Mouse (Mus musculus) midbrain, embryonic 12.5 days (tissue): ENCODE data around the gene 1700034J05Rik. TPM values are rescaled to one million over a fixed set of nuclear protein-coding genes. Genes with fewer than 3 reads are reported as not detected.

Source experiments
- ATAC-seq: fragments of 200-750 bp; cut with Nextera tagmentation; 2 replicates; pipeline ENCODE4 v1.8.0; 2017; ENCODE audit warnings: low read depth, moderate TSS enrichment, moderate library complexity; ENCODE audit not compliant: low FRiP score
- H3K27ac ChIP-seq: fragments of 300-500 bp; sonication (generic); replicated peaks from 2 replicates; pipeline ENCODE4 v1.5.1; 2016; ENCODE audit warnings: mild to moderate bottlenecking
- H3K27me3 ChIP-seq: fragments of 300-500 bp; sonication (generic); 2 replicates; pipeline ENCODE4 v1.6.1; 2016; ENCODE audit warnings: mild to moderate bottlenecking
- H3K36me3 ChIP-seq: fragments of 300-500 bp; sonication (generic); 2 replicates; pipeline ENCODE4 v1.6.1; 2016
- H3K4me1 ChIP-seq: fragments of 300-500 bp; sonication (generic); 2 replicates; pipeline ENCODE4 v1.6.1; 2016
- H3K4me2 ChIP-seq: fragments of 300-500 bp; sonication (generic); replicated peaks from 2 replicates; pipeline ENCODE4 v1.6.1; 2016; ENCODE audit warnings: mild to moderate bottlenecking, moderate library complexity
- H3K4me3 ChIP-seq: fragments of 300-500 bp; sonication (generic); 2 replicates; pipeline ENCODE4 v1.5.1; 2016; ENCODE audit warnings: mild to moderate bottlenecking
- H3K9ac ChIP-seq: fragments of 300-500 bp; sonication (generic); replicated peaks from 2 replicates; pipeline ENCODE4 v1.6.1; 2016; ENCODE audit warnings: mild to moderate bottlenecking, moderate library complexity
- H3K9me3 ChIP-seq: fragments of 300-500 bp; sonication (generic); 2 replicates; pipeline ENCODE4 v1.6.1; 2016; ENCODE audit warnings: mild to moderate bottlenecking
- WGBS: fragments of 180-500 bp; shearing (Covaris S2); methylation state at CpG from one replicate; pipeline ENCODE4 v1.1.7; 2016; 5-methylcytosine and 5-hydroxymethylcytosine counted together
- polyA plus RNA-seq: library from polyadenylated mRNA; unstranded; fragments of >200 nt; fragmentation: Nextera tagmentation; extraction: Ambion mirVana; gene quantifications from 2 replicates; pipeline ENCODE4 v1.2.1, GENCODE M21; 2016

The 1700034J05Rik gene
- polyA plus RNA-seq, 1 experiment from 2014 or later, result 0.15 TPM

DNA sequence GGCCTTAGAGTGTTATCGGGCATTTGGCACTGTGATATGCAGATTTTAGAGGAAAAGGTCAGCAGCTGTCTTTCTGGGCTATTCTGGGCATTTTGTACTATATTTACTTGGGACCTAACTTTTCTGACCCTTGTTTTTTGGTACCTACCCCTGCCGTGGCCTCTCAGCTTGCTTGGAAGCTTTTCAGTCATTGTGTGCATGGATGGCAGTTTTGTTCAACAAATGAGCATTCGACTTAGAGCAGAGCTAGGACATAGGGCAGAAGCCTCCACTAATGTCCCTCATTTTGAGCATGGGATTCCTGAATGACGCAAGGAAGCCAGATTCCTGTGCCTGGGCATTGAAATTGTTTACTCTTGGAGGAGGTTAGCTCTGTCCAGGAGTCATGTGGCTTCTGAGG is 9.4 kb downstream of the 1700034J05Rik start:
- 62% methylated on average over 4 of the region's 4 CpGs for WGBS
- Histone ChIP-seq H3K27ac (no peak overlapping the region), H3K36me3 (no peaks in the 10 kb centered on the region), H3K9ac (no peak overlapping the region), H3K4me2 (no peak overlapping the region), H3K4me1 (0 out of 2 replicates have a peak, but pooled peaks cover under 1% of the 10 kb centered on the region), H3K27me3 (0 out of 2 replicates have a peak, but pooled peaks cover 5% of the 10 kb centered on the region), H3K9me3 (no peaks in the 10 kb centered on the region), H3K4me3 (no peak overlapping the region)
- ATAC-seq, result no peak

DNA sequence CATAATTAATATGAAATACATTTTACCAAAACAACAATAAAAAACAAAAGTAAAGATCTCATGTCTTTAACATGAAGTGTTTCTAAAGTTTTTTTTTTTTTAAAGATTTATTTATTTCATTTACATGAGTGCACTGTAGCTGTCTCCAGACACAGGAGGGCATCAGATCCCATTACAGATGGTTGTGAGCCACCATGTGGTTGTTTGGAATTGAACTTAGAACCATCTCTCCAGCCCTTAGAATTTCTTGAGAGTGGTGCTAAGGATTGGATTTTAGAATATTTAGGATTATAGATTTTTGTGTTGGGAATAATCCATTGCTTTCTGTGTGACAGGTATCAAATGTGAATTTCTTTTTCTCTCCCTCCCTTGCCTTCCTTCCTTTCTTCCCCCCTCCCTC is 10.2 kb downstream of the 1700034J05Rik start:
- no peak overlapping the region for H3K4me3 ChIP-seq
- ATAC-seq, result no peak
- no peaks in the 10 kb centered on the region for H3K36me3 ChIP-seq
- H3K4me2 ChIP-seq, result no peak overlapping the region
- no peak overlapping the region for H3K27ac ChIP-seq
- no peak overlapping the region for H3K9ac ChIP-seq
- 0 out of 2 replicates have a peak, but pooled peaks cover 5% of the 10 kb centered on the region for H3K27me3 ChIP-seq
- no peaks in the 10 kb centered on the region for H3K4me1 ChIP-seq
- no peaks in the 10 kb centered on the region for H3K9me3 ChIP-seq

- Histone ChIP-seq H3K27ac (no peak overlapping the region), H3K9ac (no peak overlapping the region), H3K4me2 (no peak overlapping the region), H3K36me3 (no peaks in the 10 kb centered on the region), H3K4me3 (no peak overlapping the region), H3K9me3 (no peaks in the 10 kb centered on the region), H3K4me1 (no peaks in the 10 kb centered on the region), H3K27me3 (no peaks in the 10 kb centered on the region)
- no peak for ATAC-seq
- WGBS, result 85% methylated on average over 7 of the region's 7 CpGs
Observed at GRCm38 (mm10) chr6:146941505-146942275, 12.5 kb downstream of the 1700034J05Rik start.

DNA sequence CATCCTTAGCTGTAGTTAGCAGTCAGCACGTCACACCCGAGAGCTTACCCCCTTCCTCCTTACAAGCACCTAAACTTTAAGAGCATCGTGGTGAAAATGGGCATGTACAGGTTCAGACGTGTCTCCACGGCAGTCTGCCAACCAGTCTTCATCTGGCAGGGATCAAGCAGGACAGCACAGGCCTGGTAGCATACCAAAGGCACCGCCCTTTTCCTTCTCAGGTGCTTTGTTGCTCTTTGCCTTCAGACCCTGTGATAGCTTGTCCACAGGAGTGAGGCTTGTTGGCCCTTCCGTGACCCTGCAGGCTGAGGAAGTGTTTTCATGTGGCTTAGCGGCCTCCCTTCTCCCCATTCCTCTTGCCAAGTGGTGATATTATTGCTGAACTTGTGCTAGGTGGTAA is 15.2 kb downstream of the 1700034J05Rik start:
- Histone ChIP-seq H3K4me1 (no peaks in the 10 kb centered on the region), H3K9me3 (no peaks in the 10 kb centered on the region), H3K9ac (no peak overlapping the region), H3K27me3 (no peaks in the 10 kb centered on the region), H3K4me2 (no peak overlapping the region), H3K4me3 (no peak overlapping the region), H3K36me3 (no peaks in the 10 kb centered on the region), H3K27ac (no peak overlapping the region)
- WGBS, result 89% methylated on average over 8 of the region's 8 CpGs
- no peak for ATAC-seq

- Histone ChIP-seq H3K36me3 (no peaks in the 10 kb centered on the region), H3K9ac (no peak overlapping the region), H3K4me2 (no peak overlapping the region), H3K4me3 (no peak overlapping the region), H3K9me3 (no peaks in the 10 kb centered on the region), H3K4me1 (no peaks in the 10 kb centered on the region), H3K27ac (no peak overlapping the region), H3K27me3 (no peaks in the 10 kb centered on the region)
- no peak for ATAC-seq
- WGBS, result 75% methylated on average over 5 of the region's 6 CpGs
Observed at GRCm38 (mm10) chr6:146935957-146936356, 18.3 kb downstream of the 1700034J05Rik start.

DNA sequence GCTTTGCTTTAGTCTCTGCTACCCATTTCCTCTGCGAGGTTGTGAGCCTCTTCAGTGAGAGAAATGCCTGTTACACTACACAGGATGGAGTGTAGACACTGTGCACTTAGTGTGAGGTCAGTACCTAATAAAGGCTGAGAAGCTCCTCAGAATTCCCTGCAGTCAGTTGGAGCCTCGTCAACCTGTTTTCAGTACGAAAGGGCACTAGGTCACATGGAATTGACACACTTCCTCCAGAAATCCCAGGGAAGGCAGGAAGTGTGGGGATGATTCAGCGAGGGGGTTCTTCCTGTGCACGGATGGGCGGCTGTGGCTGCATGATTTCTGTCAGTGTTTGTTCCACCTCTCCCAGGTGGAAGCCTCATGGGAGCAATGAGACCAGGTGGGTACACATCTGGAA is 21.1 kb downstream of the 1700034J05Rik start:
- ATAC-seq, result no peak
- no peak overlapping the region for H3K4me3 ChIP-seq
- no peak overlapping the region for H3K4me2 ChIP-seq
- H3K4me1 ChIP-seq, result 0 out of 2 replicates have a peak, but pooled peaks cover 6% of the 10 kb centered on the region
- no peaks in the 10 kb centered on the region for H3K36me3 ChIP-seq
- no peak overlapping the region for H3K9ac ChIP-seq
- H3K27me3 ChIP-seq, result no peaks in the 10 kb centered on the region
- WGBS, result 67% methylated on average over 6 of the region's 6 CpGs
- H3K27ac ChIP-seq, result no peak overlapping the region
- H3K9me3 ChIP-seq, result no peaks in the 10 kb centered on the region

GRCm38 (mm10) chr6:146929031-146929430 is 25.2 kb downstream of the 1700034J05Rik start:
- no peak overlapping the region for H3K9ac ChIP-seq
- 0 out of 2 replicates have a peak, but pooled peaks cover 6% of the 10 kb centered on the region for H3K4me1 ChIP-seq
- WGBS, result 68% methylated on average over 2 of the region's 2 CpGs
- no peak overlapping the region for H3K4me2 ChIP-seq
- ATAC-seq, result no peak; the same call in 1 of the 2 replicates
- no peaks in the 10 kb centered on the region for H3K27me3 ChIP-seq
- no peak overlapping the region for H3K4me3 ChIP-seq
- H3K27ac ChIP-seq, result no peak overlapping the region
- H3K36me3 ChIP-seq, result no peaks in the 10 kb centered on the region
- H3K9me3 ChIP-seq, result no peaks in the 10 kb centered on the region

DNA sequence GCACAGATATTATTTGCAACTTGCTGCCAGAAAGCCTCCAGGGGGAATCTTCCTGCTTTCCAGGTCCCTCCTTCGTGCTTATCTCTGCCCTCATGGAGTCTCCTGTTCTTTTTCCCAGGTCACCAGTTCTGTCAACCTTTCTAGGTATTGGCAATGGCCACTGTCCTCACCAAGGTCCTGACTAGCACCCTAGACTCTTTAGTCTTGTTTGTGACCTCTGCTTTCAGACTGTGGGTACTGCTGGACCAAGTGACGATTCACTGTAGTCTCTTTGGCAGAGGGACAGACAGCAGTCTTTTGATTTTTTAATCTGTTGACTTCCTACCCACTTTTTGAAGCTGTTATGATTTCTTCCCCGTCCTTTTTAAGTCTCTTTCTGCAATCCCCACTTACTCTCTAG is 26.1 kb downstream of the 1700034J05Rik start:
- H3K4me2 ChIP-seq, result no peak overlapping the region
- no peaks in the 10 kb centered on the region for H3K27me3 ChIP-seq
- H3K36me3 ChIP-seq, result no peaks in the 10 kb centered on the region
- no peak for ATAC-seq
- 0 out of 2 replicates have a peak, but pooled peaks cover 6% of the 10 kb centered on the region for H3K4me1 ChIP-seq
- WGBS, result 52% methylated on average over 3 of the region's 3 CpGs
- H3K9ac ChIP-seq, result no peak overlapping the region
- no peak overlapping the region for H3K4me3 ChIP-seq
- H3K9me3 ChIP-seq, result no peaks in the 10 kb centered on the region
- no peak overlapping the region for H3K27ac ChIP-seq

GRCm38 (mm10) chr6:146926415-146926980 is 27.7 kb downstream of the 1700034J05Rik start:
- Histone ChIP-seq H3K36me3 (no peaks in the 10 kb centered on the region), H3K4me3 (no peak overlapping the region), H3K4me1 (0 out of 2 replicates have a peak, but pooled peaks cover 6% of the 10 kb centered on the region), H3K27ac (no peak overlapping the region), H3K4me2 (no peak overlapping the region), H3K9ac (no peak overlapping the region), H3K9me3 (no peaks in the 10 kb centered on the region), H3K27me3 (no peaks in the 10 kb centered on the region)
- no peak for ATAC-seq
- WGBS, result 85% methylated on average over 5 of the region's 5 CpGs

- no peaks in the 10 kb centered on the region for H3K9me3 ChIP-seq
- no peak overlapping the region for H3K4me2 ChIP-seq
- H3K9ac ChIP-seq, result no peak overlapping the region
- peaks cover 2% of the 10 kb centered on the region; the same call in 1 of the 2 replicates for H3K4me1 ChIP-seq
- H3K4me3 ChIP-seq, result no peak overlapping the region
- no peaks in the 10 kb centered on the region for H3K27me3 ChIP-seq
- H3K36me3 ChIP-seq, result no peaks in the 10 kb centered on the region
- ATAC-seq, result no peak
- no peak overlapping the region for H3K27ac ChIP-seq
- 88% methylated on average over 6 of the region's 6 CpGs for WGBS
Observed at GRCm38 (mm10) chr6:146918341-146918740, 35.9 kb downstream of the 1700034J05Rik start.

DNA sequence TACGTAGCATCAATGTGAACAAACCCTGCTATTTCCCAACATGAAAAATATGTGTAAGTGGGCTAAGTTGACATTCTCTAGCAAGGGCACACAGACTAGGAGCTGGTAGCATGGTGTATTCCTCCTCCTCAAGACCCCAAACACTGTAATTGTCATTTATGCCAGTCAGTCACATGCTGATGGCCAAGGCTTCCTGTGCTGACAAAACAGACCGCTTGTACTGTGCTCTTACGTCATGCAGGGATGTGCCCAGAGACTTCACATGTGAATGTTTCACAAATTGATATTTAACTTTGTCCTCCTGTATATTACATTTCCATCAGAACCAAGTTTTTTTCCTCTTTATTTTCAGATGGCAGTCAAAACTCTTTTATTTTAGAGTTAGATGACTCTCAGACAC is 36.8 kb downstream of the 1700034J05Rik start:
- no peaks in the 10 kb centered on the region for H3K27me3 ChIP-seq
- H3K36me3 ChIP-seq, result no peaks in the 10 kb centered on the region
- H3K4me2 ChIP-seq, result no peak overlapping the region
- no peak overlapping the region for H3K27ac ChIP-seq
- no peaks in the 10 kb centered on the region for H3K9me3 ChIP-seq
- WGBS, result 86% methylated on average over 3 of the region's 3 CpGs
- H3K4me3 ChIP-seq, result no peak overlapping the region
- peaks cover 5% of the 10 kb centered on the region; the same call in 1 of the 2 replicates for H3K4me1 ChIP-seq
- H3K9ac ChIP-seq, result no peak overlapping the region
- no peak for ATAC-seq

- WGBS, result 87% methylated on average over 1 of the region's 1 CpGs
- H3K27ac ChIP-seq, result no peak overlapping the region
Observed at GRCm38 (mm10) chr6:146915808-146916207, 38.4 kb downstream of the 1700034J05Rik start.

More at GRCm38 (mm10) chr6:146915808-146916207, 38.4 kb downstream of the 1700034J05Rik start:
- H3K27me3 ChIP-seq, result no peaks in the 10 kb centered on the region
- H3K9me3 ChIP-seq, result no peaks in the 10 kb centered on the region
- no peak overlapping the region for H3K9ac ChIP-seq
- H3K36me3 ChIP-seq, result no peaks in the 10 kb centered on the region
- H3K4me3 ChIP-seq, result no peak overlapping the region
- H3K4me1 ChIP-seq, result peaks cover 5% of the 10 kb centered on the region; the same call in 1 of the 2 replicates
- ATAC-seq, result no peak
- no peak overlapping the region for H3K4me2 ChIP-seq
